Mouse (Mus musculus): ENCODE measurements around the gene Tenm2. TPM values are rescaled to one million over a fixed set of nuclear protein-coding genes. Genes with fewer than 3 reads are reported as not detected.

The Tenm2 gene
- polyA plus RNA-seq, 1 experiment, result 0.61 TPM

DNA sequence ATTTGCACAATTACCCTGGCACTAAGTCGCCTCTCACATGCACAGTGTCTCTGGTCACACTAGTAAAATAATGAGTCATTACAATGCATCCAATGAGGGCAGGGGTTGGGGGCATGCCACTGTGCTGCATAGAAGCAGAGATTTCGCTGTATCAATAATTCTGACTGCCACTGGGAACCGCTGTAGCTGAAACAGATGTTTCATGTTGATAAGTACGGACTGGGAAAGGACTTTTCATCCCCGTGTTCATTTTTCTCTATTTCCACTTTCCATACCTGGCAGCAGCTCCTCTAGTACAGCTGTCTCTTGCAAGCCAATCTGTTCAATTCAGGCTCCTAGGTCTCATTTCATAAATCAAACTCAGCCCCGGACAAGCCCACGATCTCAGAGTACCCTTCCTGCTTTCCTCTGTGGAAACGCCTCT, 433.5 kb downstream of the Tenm2 start:
- Histone ChIP-seq H3K4me3 (ENCODE audit: insufficient read depth, low read depth, low read length) (no peak overlapping the region), H3K36me3 (ENCODE audit: control insufficient read depth, insufficient read depth, low read length) (no peaks in the 10 kb centered on the region), H3K27ac (ENCODE audit: insufficient read depth, low read depth, low read length) (no peak overlapping the region), H3K27me3 (replicated peaks; ENCODE audit: control insufficient read depth, insufficient read depth, low read length) (no peaks in the 10 kb centered on the region), H3K4me1 (ENCODE audit: control insufficient read depth, insufficient read depth, low read length) (no peaks in the 10 kb centered on the region)
- 40% methylated on average over 8 of the region's 8 CpGs for WGBS
- no peak for DNase-seq
- TF ChIP-seq POLR2A (IDR thresholded peaks at IDR 0.05; ENCODE audit: low read depth, low read length), result no peak
- no peak for TF ChIP-seq CTCF (conservative IDR thresholded peaks at IDR 0.05; ENCODE audit: insufficient read depth, insufficient read length, low read depth, low read length)

DNA sequence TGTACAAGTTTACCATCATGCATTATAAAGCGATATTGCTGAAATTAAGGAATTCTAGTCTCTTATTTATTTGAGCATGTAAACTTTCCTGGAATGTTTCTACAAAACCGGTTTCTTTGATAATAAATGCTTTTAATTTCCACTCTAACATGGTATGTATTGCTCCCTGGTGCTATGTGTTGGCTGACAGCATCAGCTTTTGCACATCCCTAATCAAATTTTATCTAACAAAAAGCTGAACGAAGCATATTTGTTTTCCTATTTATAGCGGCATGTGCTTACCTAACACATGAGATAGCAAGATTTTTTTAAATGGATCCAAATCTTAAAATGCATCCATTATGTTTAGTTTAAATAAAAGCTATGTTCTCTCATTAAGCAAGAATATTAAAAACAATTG, 434.1 kb downstream of the Tenm2 start:
- 89% methylated on average over 4 of the region's 4 CpGs for WGBS
- H3K4me3 ChIP-seq (ENCODE audit: insufficient read depth, low read depth, low read length), result no peak overlapping the region

DNA sequence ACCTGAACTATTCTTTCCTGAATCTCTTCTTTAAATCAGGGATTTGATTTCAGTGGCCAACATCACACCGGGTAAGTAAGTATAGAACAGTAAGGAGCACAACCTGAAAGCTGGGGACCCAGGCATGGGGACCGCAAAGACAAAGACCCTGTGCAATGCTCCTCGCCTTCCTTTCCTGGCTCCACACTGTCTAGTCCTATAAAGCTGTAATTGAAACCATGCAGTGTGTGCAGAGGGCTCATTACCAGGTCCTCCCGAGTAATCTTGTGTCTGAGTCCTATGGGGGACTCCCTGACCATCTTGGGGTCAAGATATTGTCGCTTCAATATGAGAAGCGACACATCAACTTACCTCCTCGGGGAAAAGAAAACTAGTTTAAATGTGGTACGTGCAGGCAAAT, 436.4 kb downstream of the Tenm2 start:
- TF ChIP-seq POLR2A (IDR thresholded peaks at IDR 0.05; ENCODE audit: low read depth, low read length) (no peak), CTCF (conservative IDR thresholded peaks at IDR 0.05; ENCODE audit: insufficient read depth, insufficient read length, low read depth, low read length) (no peak)
- Histone ChIP-seq H3K27me3 (replicated peaks; ENCODE audit: control insufficient read depth, insufficient read depth, low read length) (no peaks in the 10 kb centered on the region), H3K36me3 (ENCODE audit: control insufficient read depth, insufficient read depth, low read length) (no peaks in the 10 kb centered on the region), H3K27ac (ENCODE audit: insufficient read depth, low read depth, low read length) (no peak overlapping the region), H3K4me1 (ENCODE audit: control insufficient read depth, insufficient read depth, low read length) (no peaks in the 10 kb centered on the region), H3K4me3 (ENCODE audit: insufficient read depth, low read depth, low read length) (no peak overlapping the region)
- WGBS, result 63% methylated on average over 8 of the region's 8 CpGs
- no peak for DNase-seq

More for the DNA sequence above, 434.1 kb downstream of the Tenm2 start:
- TF ChIP-seq CTCF (conservative IDR thresholded peaks at IDR 0.05; ENCODE audit: insufficient read depth, insufficient read length, low read depth, low read length) (no peak), POLR2A (IDR thresholded peaks at IDR 0.05; ENCODE audit: low read depth, low read length) (no peak)
- no peak overlapping the region for H3K27ac ChIP-seq (ENCODE audit: insufficient read depth, low read depth, low read length)
- no peaks in the 10 kb centered on the region for H3K27me3 ChIP-seq (replicated peaks; ENCODE audit: control insufficient read depth, insufficient read depth, low read length)
- H3K36me3 ChIP-seq (ENCODE audit: control insufficient read depth, insufficient read depth, low read length), result no peaks in the 10 kb centered on the region
- no peaks in the 10 kb centered on the region for H3K4me1 ChIP-seq (ENCODE audit: control insufficient read depth, insufficient read depth, low read length)
- no peak for DNase-seq

DNA sequence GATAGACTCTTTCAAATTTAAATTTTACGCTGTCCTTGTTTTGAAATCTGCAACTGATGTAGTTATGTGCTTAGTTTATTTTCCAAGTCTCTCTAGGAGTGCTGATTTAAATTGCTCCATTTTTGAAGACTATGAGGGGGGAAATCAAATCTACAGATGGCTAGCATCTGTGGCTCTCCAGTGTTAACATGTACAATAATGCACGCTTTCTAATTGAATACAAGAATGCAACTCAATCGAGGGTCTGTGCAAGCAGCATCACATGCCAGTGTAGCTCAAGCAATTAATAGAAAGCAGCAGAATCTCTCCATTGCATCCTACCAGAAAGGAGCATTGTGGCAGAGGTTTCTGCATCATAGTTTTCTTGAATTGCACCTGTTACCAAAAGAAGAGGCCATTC, 477.8 kb downstream of the Tenm2 start:
- H3K27me3 ChIP-seq (replicated peaks; ENCODE audit: control insufficient read depth, insufficient read depth, low read length), result no peaks in the 10 kb centered on the region
- no peak for TF ChIP-seq CTCF (conservative IDR thresholded peaks at IDR 0.05; ENCODE audit: insufficient read depth, insufficient read length, low read depth, low read length)
- WGBS, result 77% methylated on average over 3 of the region's 3 CpGs
- no peak overlapping the region for H3K27ac ChIP-seq (ENCODE audit: insufficient read depth, low read depth, low read length)
- H3K4me1 ChIP-seq (ENCODE audit: control insufficient read depth, insufficient read depth, low read length), result no peaks in the 10 kb centered on the region
- no peaks in the 10 kb centered on the region for H3K36me3 ChIP-seq (ENCODE audit: control insufficient read depth, insufficient read depth, low read length)
- no peak overlapping the region for H3K4me3 ChIP-seq (ENCODE audit: insufficient read depth, low read depth, low read length)
- DNase-seq, result no peak

DNA sequence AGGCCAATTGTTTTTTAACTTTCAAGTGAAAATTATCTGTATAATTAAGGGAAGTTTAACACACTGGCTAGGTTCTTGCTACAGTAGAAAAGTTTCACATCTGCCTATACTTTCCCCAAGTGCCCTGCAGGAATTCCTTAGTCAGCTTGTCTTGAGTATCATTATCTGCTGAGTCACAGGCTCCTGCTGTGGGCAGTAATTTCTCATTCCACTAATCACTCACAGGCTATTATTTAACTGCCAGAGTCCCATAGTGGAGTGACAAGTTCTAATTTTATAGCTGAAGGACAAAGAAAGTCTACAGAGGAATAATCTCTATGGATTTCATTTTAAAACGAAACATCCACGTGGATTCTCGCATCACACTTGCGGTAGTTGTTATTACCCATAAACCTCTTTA, 489.5 kb downstream of the Tenm2 start:
- no peak for TF ChIP-seq CTCF (conservative IDR thresholded peaks at IDR 0.05; ENCODE audit: insufficient read depth, insufficient read length, low read depth, low read length)
- no peak for TF ChIP-seq POLR2A (IDR thresholded peaks at IDR 0.05; ENCODE audit: low read depth, low read length)
- no peak for DNase-seq
- Histone ChIP-seq H3K27me3 (replicated peaks; ENCODE audit: control insufficient read depth, insufficient read depth, low read length) (no peaks in the 10 kb centered on the region), H3K4me1 (ENCODE audit: control insufficient read depth, insufficient read depth, low read length) (no peaks in the 10 kb centered on the region), H3K27ac (ENCODE audit: insufficient read depth, low read depth, low read length) (no peak overlapping the region), H3K4me3 (ENCODE audit: insufficient read depth, low read depth, low read length) (no peak overlapping the region), H3K36me3 (ENCODE audit: control insufficient read depth, insufficient read depth, low read length) (no peaks in the 10 kb centered on the region)
- WGBS, result 91% methylated on average over 4 of the region's 4 CpGs

DNA sequence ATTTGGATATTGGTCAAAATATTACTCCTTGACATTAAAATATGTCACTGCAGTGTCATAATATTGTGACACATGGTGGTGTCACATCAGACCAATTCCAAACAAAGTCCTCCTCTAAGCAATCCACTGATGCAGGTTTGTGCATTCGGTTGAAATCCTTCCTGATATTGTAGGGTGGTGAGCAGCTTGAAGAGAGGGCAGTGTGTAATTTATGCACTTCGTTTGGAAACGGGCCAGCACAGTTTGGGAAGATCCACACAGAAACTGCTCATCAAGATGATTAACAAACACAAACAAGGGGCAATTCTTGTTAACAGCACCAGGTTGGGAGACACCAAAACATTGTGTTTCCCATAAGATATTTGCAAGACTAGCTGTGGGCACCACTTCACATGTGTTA, 508.0 kb downstream of the Tenm2 start:
- TF ChIP-seq CTCF (conservative IDR thresholded peaks at IDR 0.05; ENCODE audit: insufficient read depth, insufficient read length, low read depth, low read length), result no peak
- no peak for TF ChIP-seq POLR2A (IDR thresholded peaks at IDR 0.05; ENCODE audit: low read depth, low read length)
- H3K27me3 ChIP-seq (replicated peaks; ENCODE audit: control insufficient read depth, insufficient read depth, low read length), result no peaks in the 10 kb centered on the region
- H3K27ac ChIP-seq (ENCODE audit: insufficient read depth, low read depth, low read length), result no peak overlapping the region
- H3K4me3 ChIP-seq (ENCODE audit: insufficient read depth, low read depth, low read length), result no peak overlapping the region
- no peak for DNase-seq
- no peaks in the 10 kb centered on the region for H3K4me1 ChIP-seq (ENCODE audit: control insufficient read depth, insufficient read depth, low read length)
- WGBS, result 61% methylated on average over 3 of the region's 3 CpGs
- no peaks in the 10 kb centered on the region for H3K36me3 ChIP-seq (ENCODE audit: control insufficient read depth, insufficient read depth, low read length)

DNA sequence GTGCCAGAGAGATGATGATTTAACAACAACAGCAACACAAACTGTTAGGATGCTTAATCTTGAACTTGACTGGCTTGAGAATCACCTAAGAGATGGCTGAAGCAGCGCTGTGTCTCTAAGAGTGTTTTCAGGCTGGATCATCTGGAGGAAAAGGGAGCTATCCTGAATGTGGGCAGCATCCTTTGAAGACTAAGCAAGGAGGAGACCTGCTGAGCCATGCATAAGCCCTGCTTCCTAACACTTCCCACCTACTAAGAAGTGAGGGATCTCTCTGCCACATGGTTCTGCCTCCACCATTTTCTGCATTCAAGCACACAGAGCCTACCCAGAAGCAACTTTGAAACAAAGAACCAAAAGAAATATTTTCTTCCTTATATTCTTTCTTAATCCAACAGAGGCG, 532.9 kb downstream of the Tenm2 start:
- H3K27me3 ChIP-seq (replicated peaks; ENCODE audit: control insufficient read depth, insufficient read depth, low read length), result no peaks in the 10 kb centered on the region
- no peaks in the 10 kb centered on the region for H3K36me3 ChIP-seq (ENCODE audit: control insufficient read depth, insufficient read depth, low read length)
- no peak overlapping the region for H3K4me3 ChIP-seq (ENCODE audit: insufficient read depth, low read depth, low read length)
- DNase-seq, result no peak
- WGBS, result 93% methylated on average over 2 of the region's 2 CpGs
- H3K4me1 ChIP-seq (ENCODE audit: control insufficient read depth, insufficient read depth, low read length), result no peaks in the 10 kb centered on the region
- H3K27ac ChIP-seq (ENCODE audit: insufficient read depth, low read depth, low read length), result no peak overlapping the region
- TF ChIP-seq POLR2A (IDR thresholded peaks at IDR 0.05; ENCODE audit: low read depth, low read length) (no peak), CTCF (conservative IDR thresholded peaks at IDR 0.05; ENCODE audit: insufficient read depth, insufficient read length, low read depth, low read length) (no peak)

DNA sequence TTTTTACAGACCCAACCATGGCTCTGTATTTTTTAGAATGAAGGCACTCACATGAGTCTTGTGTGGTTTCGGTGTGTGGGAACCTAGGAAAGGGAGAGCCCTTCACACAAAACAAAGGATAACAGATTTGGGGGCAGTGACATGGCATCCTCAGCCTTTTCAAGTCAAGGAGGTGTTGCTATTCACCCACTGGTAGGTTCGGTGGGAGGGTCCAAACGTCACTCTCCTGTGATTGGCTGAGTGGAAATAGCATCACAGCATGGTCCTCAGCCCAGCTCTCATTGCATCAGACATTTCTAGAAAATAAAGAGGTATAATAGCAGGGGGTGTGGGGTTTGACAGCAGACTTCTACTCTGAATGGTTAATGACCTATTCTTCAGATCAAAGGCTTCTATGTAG, 534.8 kb downstream of the Tenm2 start:
- H3K4me3 ChIP-seq (ENCODE audit: insufficient read depth, low read depth, low read length), result no peak overlapping the region
- WGBS, result 84% methylated on average over 3 of the region's 3 CpGs
- H3K4me1 ChIP-seq (ENCODE audit: control insufficient read depth, insufficient read depth, low read length), result no peaks in the 10 kb centered on the region
- H3K27ac ChIP-seq (ENCODE audit: insufficient read depth, low read depth, low read length), result no peak overlapping the region
- DNase-seq, result no peak
- no peaks in the 10 kb centered on the region for H3K36me3 ChIP-seq (ENCODE audit: control insufficient read depth, insufficient read depth, low read length)
- TF ChIP-seq POLR2A (IDR thresholded peaks at IDR 0.05; ENCODE audit: low read depth, low read length), result no peak
- TF ChIP-seq CTCF (conservative IDR thresholded peaks at IDR 0.05; ENCODE audit: insufficient read depth, insufficient read length, low read depth, low read length), result no peak
- no peaks in the 10 kb centered on the region for H3K27me3 ChIP-seq (replicated peaks; ENCODE audit: control insufficient read depth, insufficient read depth, low read length)

Data from kidney, adult 2 months (tissue).